Mouse (Mus musculus): ENCODE measurements around the gene Zbtb38.

GRCm38 (mm10) chr9:96635899-96636298 is 116.7 kb downstream of the Zbtb38 start:
- TF ChIP-seq POLR2A (IDR thresholded peaks at IDR 0.05; ENCODE audit: extremely low read depth, insufficient read depth, low read length): no peak
- no peak for TF ChIP-seq CTCF (IDR thresholded peaks at IDR 0.05; ENCODE audit: low read depth, low read length)

Data from liver, adult 2 months (tissue).